Mouse (Mus musculus): Measurements from ENCODE around the gene Nfyc.

DNA sequence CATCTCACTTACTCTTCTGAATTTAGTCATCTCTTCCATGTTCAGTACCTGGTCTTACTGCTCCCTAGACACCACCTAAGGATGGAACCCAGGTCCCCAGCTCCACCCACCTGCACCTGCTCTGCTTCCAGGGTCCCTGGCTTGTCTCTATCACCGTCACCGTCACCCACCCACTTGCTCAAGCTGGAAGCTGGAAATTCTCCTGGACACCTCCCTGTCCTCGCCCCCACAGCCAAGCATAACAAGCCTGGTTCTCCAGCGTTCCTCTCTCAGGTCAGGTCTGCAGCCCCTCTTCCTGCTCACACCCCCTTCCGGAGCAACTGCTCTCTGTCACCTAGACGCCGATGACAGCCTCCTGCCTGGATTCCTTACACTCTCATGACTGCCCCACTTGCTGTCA is 28.5 kb upstream of the Nfyc start:
- TF ChIP-seq POLR2A (IDR thresholded peaks at IDR 0.05; ENCODE audit: borderline replicate concordance, low read depth, low read length): no peak
- TF ChIP-seq CTCF (IDR thresholded peaks at IDR 0.05; ENCODE audit: low read depth, low read length): no peak
